Mouse (Mus musculus) stomach, embryonic 16.5 days (tissue): Measurements from ENCODE around the gene Ceacam20. TPM values are rescaled to one million over a fixed set of nuclear protein-coding genes. Genes with fewer than 3 reads are reported as not detected.
A peak's percentile ranks its signal among the peaks of the same experiment; 100 is the strongest.
"Not testable (repeated sequence)": the region's sequence is repeated elsewhere in the genome, so short reads cannot be mapped to it uniquely, and the experiment has no call there.

Experiments
- ATAC-seq: fragments of 200-750 bp; cut with Nextera tagmentation; 2 replicates; pipeline ENCODE4 v1.8.0; 2017; ENCODE audit warnings: moderate number of reproducible peaks, moderate TSS enrichment; ENCODE audit not compliant: insufficient read depth, low FRiP score
- H3K27ac ChIP-seq: fragments of 300-500 bp; sonication (generic); 2 replicates; pipeline ENCODE4 v1.5.1; 2014; ENCODE audit warnings: low read length
- H3K27me3 ChIP-seq: fragments of 300-500 bp; sonication (generic); 2 replicates; pipeline ENCODE4 v1.6.1; 2014; ENCODE audit warnings: low read length, control low read depth, mixed read lengths; ENCODE audit not compliant: control insufficient read depth, insufficient read depth
- H3K36me3 ChIP-seq: fragments of 300-500 bp; sonication (generic); 2 replicates; pipeline ENCODE4 v1.6.1; 2014; ENCODE audit warnings: low read length; ENCODE audit not compliant: control insufficient read depth, insufficient read depth
- H3K4me1 ChIP-seq: fragments of 300-500 bp; sonication (generic); 2 replicates; pipeline ENCODE4 v1.6.1; 2014; ENCODE audit warnings: low read length, control low read depth, mixed read lengths; ENCODE audit not compliant: control insufficient read depth, insufficient read depth
- H3K4me2 ChIP-seq: fragments of 300-500 bp; sonication (generic); 2 replicates; pipeline ENCODE4 v1.6.1; 2014; ENCODE audit warnings: low read depth, low read length, mixed read lengths
- H3K4me3 ChIP-seq: fragments of 300-500 bp; sonication (generic); replicated peaks from 2 replicates; pipeline ENCODE4 v1.5.1; 2014; ENCODE audit warnings: mild to moderate bottlenecking, low read length
- H3K9ac ChIP-seq: fragments of 300-500 bp; sonication (generic); 2 replicates; pipeline ENCODE4 v1.6.1; 2014; ENCODE audit warnings: low read length
- H3K9me3 ChIP-seq: fragments of 300-500 bp; sonication (generic); replicated peaks from 2 replicates; pipeline ENCODE4 v1.6.1; 2016; ENCODE audit warnings: low read length, control low read depth; ENCODE audit not compliant: control insufficient read depth
- WGBS: fragments of 180-500 bp; shearing (Covaris S2); extraction: QIAGEN DNeasy Blood & Tissue Kit; methylation state at CpG from one replicate; pipeline ENCODE4 v1.1.7; 2014; 5-methylcytosine and 5-hydroxymethylcytosine counted together
- polyA plus RNA-seq: library from polyadenylated mRNA; unstranded; fragments of >200 nt; fragmentation: Nextera tagmentation; extraction: Ambion mirVana; gene quantifications from 2 replicates; pipeline ENCODE4 v1.2.1, GENCODE M21; 2015

The Ceacam20 gene
- 0.27 and 0.39 TPM in 2 replicates for polyA plus RNA-seq

DNA sequence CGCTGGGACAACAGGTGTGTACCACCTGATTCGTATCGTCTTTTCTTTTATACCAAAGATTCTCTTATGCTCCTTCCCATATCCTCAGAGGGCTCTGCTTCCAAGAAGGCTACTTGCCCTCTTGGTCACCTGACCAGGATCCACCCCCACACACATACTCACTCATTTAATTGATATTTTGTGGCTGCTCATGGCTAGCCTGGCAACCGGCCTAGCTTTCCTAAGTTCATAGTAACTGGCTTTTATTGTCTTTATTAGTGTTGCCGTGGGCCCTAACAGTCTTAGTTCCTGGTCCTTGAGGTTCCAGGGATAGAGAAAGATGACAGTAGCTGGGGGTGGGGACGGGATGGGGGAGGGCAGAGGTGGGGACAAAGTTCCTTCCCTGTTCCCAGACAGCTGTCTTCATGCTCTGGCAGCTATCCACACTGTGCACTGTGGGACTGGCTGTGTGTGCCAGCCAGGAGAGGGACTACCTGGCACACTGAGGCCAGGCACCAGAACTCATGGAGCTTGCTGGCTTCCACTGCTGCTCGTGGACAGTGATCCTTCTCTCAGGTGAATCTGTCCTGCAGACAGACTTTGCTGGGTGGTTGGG is at the start of gene Ceacam20:
Ceacam20 (plus strand) TSS at position 428 of the 595 bp plus-strand sequence.
- no peak within 1 kb of the TSS for H3K9ac ChIP-seq
- no peaks in the 10 kb centered on the region for H3K36me3 ChIP-seq
- H3K4me1 ChIP-seq: no peaks in the 10 kb centered on the region
- H3K27ac ChIP-seq: no peak within 1 kb of the TSS
- 75% methylated on average over 7 of the region's 7 CpGs for WGBS
- H3K9me3 ChIP-seq: peaks cover 5% of the 10 kb centered on the region; the same call in 1 of the 2 replicates
- no peaks in the 10 kb centered on the region for H3K27me3 ChIP-seq
- no peak within 1 kb of the TSS for H3K4me2 ChIP-seq
- ATAC-seq: no peak
- no peak within 1 kb of the TSS for H3K4me3 ChIP-seq

DNA sequence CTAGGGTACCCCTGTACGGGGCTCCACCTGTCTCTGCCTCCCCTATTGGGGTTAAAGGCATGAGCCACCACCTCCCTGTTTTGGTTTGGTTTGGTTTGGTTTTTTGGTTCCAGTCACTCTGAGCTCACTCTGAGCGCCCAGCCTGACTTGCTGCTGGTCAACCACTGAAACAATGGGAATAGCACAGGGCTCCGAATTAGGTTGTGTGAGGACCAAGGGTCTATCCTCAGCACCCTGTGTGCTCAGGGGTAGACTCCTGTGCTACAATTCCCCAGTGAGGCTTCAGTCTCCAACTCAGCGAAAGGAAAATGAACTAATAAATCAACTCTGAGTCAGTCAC is 45.1 kb upstream of the Ceacam20 start:
- H3K27ac ChIP-seq: peak overlapping the region; percentile 64; the same call in 1 of the 2 replicates
- no peak for ATAC-seq
- WGBS: 25% methylated on average over 4 of the region's 4 CpGs

DNA sequence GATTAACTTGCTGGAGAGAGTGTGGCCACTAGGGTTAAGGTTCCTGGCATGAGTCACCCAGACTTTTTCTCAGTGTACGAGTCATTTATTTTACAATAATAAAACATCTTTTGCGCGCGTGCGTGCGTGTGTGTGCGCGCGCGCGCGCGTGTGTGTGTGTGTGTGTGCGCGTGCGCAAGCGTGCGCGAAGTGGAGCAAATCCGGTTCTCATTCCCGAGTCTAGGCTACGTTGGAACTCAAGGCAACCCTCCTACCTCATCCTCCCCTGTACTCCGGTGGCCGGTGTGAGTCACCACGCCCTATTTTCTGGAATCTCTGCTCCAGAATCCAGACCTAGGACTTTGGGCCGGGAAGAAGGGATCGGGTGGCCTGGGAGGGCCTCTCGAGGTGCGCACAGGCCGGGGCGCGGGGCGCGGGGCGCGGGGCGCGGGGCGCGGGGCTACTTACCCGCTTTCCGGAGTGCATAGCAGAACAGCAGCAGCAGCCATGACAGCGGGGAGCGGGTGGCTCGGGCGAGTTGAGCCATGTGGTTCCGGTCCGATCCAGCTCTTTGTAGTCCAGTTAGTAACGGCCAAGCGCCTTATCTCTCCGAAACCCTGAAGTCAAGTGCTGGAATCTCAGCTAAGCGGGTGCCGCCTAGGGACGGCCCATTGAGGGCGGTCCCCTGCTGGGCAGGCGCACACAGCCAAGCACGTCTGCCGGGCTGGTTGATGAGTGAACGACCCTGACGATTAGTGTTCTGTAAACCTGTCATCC is 44.5 kb upstream of the Ceacam20 start, which contains the start of gene Pvr:
Pvr (minus strand) TSS at position 655 of the 756 bp plus-strand sequence.
- Histone ChIP-seq H3K9ac (peak within 1 kb of the TSS; percentile 93), H3K4me1 (peaks cover 9% of the 10 kb centered on the region), H3K4me2 (peak within 1 kb of the TSS; percentile 76), H3K36me3 (peaks cover 10% of the 10 kb centered on the region; the same call in 1 of the 2 replicates), H3K9me3 (no peaks in the 10 kb centered on the region), H3K27me3 (no peaks in the 10 kb centered on the region), H3K27ac (peak within 1 kb of the TSS; percentile 90), H3K4me3 (peak within 1 kb of the TSS; percentile 87)
- WGBS: under 1% methylated on average over 60 of the region's 60 CpGs
- ATAC-seq: peak; percentile 90

More for the DNA sequence above, 45.1 kb upstream of the Ceacam20 start:
- Histone ChIP-seq H3K36me3 (peaks cover 10% of the 10 kb centered on the region; the same call in 1 of the 2 replicates), H3K4me3 (peak overlapping the region; percentile 87), H3K9ac (peak overlapping the region; percentile 93), H3K4me2 (peak overlapping the region; percentile 76), H3K27me3 (no peaks in the 10 kb centered on the region), H3K4me1 (peaks cover 9% of the 10 kb centered on the region), H3K9me3 (no peaks in the 10 kb centered on the region)

DNA sequence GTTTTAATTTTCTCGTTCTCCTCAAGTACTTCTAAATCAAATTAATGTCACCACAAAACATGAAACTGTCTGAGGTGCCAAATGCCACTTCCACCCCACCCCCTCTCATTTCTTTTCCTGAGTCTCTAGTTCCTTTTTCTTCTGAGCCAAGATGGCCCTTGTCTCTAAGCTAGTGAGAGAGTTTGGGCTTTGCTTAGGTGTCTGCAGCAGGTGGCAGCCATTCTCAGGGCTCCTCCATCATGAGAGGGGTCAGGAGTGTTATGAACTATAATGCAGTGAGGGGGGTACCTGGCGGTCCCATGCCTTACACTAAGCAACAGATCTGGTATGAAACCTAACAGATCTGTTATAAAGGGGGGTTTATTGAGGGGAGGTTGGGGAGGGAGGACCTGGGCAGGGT is 41.9 kb upstream of the Ceacam20 start:
- Histone ChIP-seq H3K9me3 (no peaks in the 10 kb centered on the region), H3K4me3 (no peak overlapping the region), H3K27me3 (no peaks in the 10 kb centered on the region), H3K4me2 (no peak overlapping the region), H3K27ac (no peak overlapping the region), H3K4me1 (peaks cover 9% of the 10 kb centered on the region), H3K9ac (no peak overlapping the region), H3K36me3 (peaks cover 1% of the 10 kb centered on the region; the same call in 1 of the 2 replicates)
- no peak for ATAC-seq
- WGBS: 42% methylated on average over 2 of the region's 2 CpGs

DNA sequence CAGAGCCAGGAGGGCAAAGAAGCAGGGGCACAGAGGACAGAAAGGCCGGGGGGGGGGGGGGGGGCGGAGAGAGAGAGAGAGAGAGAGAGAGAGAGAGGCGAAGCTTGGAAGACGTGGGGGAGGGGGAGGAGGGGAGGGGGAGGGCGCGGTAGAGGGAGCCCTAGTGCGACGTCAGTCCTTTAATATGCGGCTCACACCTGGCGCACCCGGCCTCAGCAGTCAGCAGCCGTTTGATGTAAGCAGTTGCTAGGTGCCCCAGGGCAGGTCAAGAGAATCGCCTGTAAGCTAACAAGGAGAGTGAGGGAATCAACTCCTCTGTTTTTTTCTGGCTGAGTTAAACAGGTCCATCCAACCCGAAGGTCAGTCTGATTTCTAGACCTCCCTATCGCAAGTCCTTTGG is 41.4 kb upstream of the Ceacam20 start:
- H3K27ac ChIP-seq: no peak overlapping the region
- H3K36me3 ChIP-seq: no peaks in the 10 kb centered on the region
- H3K9me3 ChIP-seq: no peaks in the 10 kb centered on the region
- H3K4me1 ChIP-seq: peaks cover 9% of the 10 kb centered on the region
- no peak overlapping the region for H3K4me2 ChIP-seq
- no peak overlapping the region for H3K9ac ChIP-seq
- no peaks in the 10 kb centered on the region for H3K27me3 ChIP-seq
- 12% methylated on average over 9 of the region's 15 CpGs for WGBS
- no peak for ATAC-seq
- H3K4me3 ChIP-seq: no peak overlapping the region

DNA sequence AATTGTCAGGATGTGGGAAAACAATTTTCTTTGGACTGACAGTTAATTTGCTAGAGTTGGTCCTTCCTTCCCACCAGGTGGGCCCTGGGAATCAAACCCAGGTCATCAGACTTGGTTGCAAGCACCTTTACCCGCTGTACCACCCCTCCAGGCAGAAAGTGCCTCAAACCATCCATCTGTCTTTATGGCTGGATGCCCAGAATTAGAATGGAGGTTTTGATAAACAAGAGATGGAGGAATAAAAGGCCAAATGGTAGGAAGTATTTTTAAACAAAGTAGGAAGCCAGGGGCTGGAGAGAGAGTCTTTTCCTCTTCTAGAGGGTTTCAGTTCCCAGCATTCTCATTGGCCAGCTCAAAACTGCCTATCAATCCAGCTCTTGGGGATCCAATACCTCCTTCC is 39.8 kb upstream of the Ceacam20 start:
- Histone ChIP-seq H3K4me3 (no peak overlapping the region), H3K9ac (no peak overlapping the region), H3K27ac (no peak overlapping the region), H3K36me3 (no peaks in the 10 kb centered on the region), H3K9me3 (no peaks in the 10 kb centered on the region), H3K4me1 (0 out of 2 replicates have a peak, but pooled peaks cover 3% of the 10 kb centered on the region), H3K4me2 (no peak overlapping the region), H3K27me3 (no peaks in the 10 kb centered on the region)
- WGBS: 50% methylated on average over 1 of the region's 1 CpGs
- no peak for ATAC-seq

DNA sequence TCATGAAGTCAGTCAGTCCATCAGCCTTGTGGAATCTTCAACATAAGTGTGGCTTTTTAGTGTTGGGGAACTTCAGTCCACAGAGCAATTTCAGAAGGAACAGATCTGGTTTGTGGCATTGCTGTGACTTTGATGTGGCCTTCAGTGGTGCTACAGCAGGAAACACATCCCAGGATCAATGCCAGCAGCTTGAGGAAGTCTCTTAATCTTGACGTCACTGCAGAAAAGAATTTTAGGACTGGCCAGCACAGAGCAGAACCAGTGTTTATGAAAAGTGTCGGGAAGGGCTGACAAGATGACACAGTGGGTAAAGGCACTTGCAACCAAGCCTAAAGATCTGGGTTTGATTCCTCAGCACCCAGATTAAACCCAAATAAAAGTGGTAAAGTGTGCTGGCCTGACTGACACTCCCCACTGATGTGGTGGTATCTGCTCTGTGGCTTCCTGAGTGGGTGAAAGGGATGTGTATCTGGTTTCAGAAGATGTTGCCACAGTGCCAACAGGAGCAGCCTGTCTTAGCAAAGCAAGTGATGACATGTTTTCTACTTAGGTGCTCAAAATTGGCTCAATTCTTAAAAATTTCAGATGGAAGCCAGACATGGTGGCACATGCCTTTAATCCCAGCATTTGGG is 38.2 kb upstream of the Ceacam20 start:
- Histone ChIP-seq H3K27me3 (no peaks in the 10 kb centered on the region), H3K9me3 (no peaks in the 10 kb centered on the region), H3K4me1 (0 out of 2 replicates have a peak, but pooled peaks cover 3% of the 10 kb centered on the region), H3K4me2 (no peak overlapping the region), H3K9ac (no peak overlapping the region), H3K27ac (no peak overlapping the region), H3K36me3 (no peaks in the 10 kb centered on the region), H3K4me3 (no peak overlapping the region)
- ATAC-seq: no peak
- 46% methylated on average over 2 of the region's 2 CpGs for WGBS

DNA sequence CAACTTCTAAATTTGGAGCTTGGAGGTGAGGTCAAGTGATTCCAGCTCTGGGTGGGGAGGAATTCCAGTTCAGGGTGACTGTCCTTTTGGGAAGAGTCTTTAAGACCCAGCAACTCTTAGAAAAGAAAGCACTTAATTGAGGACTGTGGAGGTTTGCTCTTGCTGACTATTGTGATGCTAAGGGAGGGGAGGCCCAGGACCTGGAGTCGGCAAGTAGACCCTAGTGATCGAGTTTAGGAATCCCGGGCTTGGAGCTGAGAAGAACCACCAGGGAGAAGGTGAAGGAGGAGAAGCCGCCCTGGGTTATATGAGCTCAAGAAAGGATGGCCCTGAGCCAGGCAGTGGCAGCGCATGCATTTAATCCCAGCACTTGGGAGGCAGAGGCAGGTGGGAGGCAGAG is 36.7 kb upstream of the Ceacam20 start:
- Histone ChIP-seq H3K9ac (no peak overlapping the region), H3K27me3 (no peaks in the 10 kb centered on the region), H3K36me3 (no peaks in the 10 kb centered on the region), H3K4me1 (peaks cover 6% of the 10 kb centered on the region), H3K9me3 (no peaks in the 10 kb centered on the region), H3K27ac (no peak overlapping the region), H3K4me3 (no peak overlapping the region), H3K4me2 (no peak overlapping the region)
- ATAC-seq: no peak
- 81% methylated on average over 5 of the region's 5 CpGs for WGBS

DNA sequence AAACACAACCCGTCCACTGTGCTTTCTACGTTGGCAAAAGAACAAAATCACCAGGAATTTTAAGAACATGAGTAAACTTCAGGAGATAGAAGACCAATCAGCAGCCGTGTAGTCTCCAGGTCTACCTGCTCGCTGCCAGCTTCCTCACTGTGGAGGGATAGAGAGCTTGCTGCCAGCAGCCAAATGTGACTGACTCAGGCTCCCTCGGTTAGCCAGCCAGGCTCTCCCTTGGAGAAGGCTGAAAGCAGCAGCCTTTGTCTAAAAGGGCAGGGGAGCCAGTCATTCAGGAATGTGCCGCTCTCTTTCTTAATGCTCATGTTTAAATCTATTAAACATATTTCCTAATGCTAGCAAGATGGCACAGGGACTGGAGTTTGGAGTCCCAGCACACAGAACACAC is 34.7 kb upstream of the Ceacam20 start:
- not testable (repeated sequence) for H3K9ac ChIP-seq, H3K27me3 ChIP-seq, ATAC-seq, H3K4me2 ChIP-seq, H3K27ac ChIP-seq, H3K36me3 ChIP-seq, H3K4me1 ChIP-seq, H3K9me3 ChIP-seq, H3K4me3 ChIP-seq
- WGBS: 59% methylated on average over 6 of the region's 6 CpGs
